Mouse (Mus musculus) ES-E14 (cell line): Measurements from ENCODE around the gene Gnas.

ENCODE experiments used
- CHD2 ChIP-seq: IDR thresholded peaks from 2 replicates; pipeline ENCODE4 v1.6.1; 2014; ENCODE audit warnings: mild to moderate bottlenecking, low read depth, low read length, inconsistent platforms
- MAFK ChIP-seq: IDR thresholded peaks from 2 replicates; pipeline ENCODE4 v1.6.1; 2014; ENCODE audit warnings: mild to moderate bottlenecking, low read depth, low read length, inconsistent platforms; ENCODE audit not compliant: insufficient read depth
- ZC3H11A ChIP-seq: IDR thresholded peaks from 2 replicates; pipeline ENCODE4 v1.6.1; 2012; ENCODE audit warnings: low read depth, mild to moderate bottlenecking, inconsistent platforms, low read length, borderline replicate concordance
- ZNF384 ChIP-seq: IDR thresholded peaks from 2 replicates; pipeline ENCODE4 v1.6.1; 2012; ENCODE audit warnings: low read depth, low read length, inconsistent platforms

- TF ChIP-seq MAFK, result no peak
- TF ChIP-seq ZC3H11A, result no peak
- no peak for TF ChIP-seq CHD2
- TF ChIP-seq ZNF384, result no peak
Observed at GRCm38 (mm10) chr2:174260004-174260403, 24.1 kb upstream of the Gnas start.
